9 mouse cellular contexts compared by ENCODE assay signal in genomic region chr13:38506320-38506719, GRCm38 (mm10). TPM values are rescaled to one million over a fixed set of nuclear protein-coding genes. Genes with fewer than 3 reads are reported as not detected.
DNase-seq lines count a peak whose midpoint lies in the region; TF ChIP-seq lines count a peak whose summit lies in the region.
"Had no signal": no experiment of that assay in that cellular context is flagged by ENCODE, and none has a peak within 500 bp of the region (broad histone marks: within the 10 kb centered on the region; RNA-seq: fewer than 3 reads in every experiment).

No protein-coding gene starts in this region.

- DNase-seq in layer of hippocampus, adult 11-12 months (ENCODE audit: low spot score): peak; percentile 32
- DNase-seq in layer of hippocampus, adult 9-11 months: no peak
- DNase-seq in NIH3T3 (ENCODE audit: low read depth): peak; percentile 52
- peak; percentile 45 to 49 for DNase-seq in gastrocnemius, adult 8-10 months (ENCODE audit: low spot score in 2 of 2)
- peak; percentile 26 to 32 for DNase-seq in left cerebral cortex, postnatal 36 days (ENCODE audit: low spot score in 2 of 2)
- peak in 1 of 2 experiments; percentile 69 for DNase-seq in spleen, adult 2 months (ENCODE audit: low read depth in 1 of 2, low spot score in 2 of 2)

- TF ChIP-seq POLR2A in spleen, adult 2 months (IDR thresholded peaks at IDR 0.05; ENCODE audit: low read depth, low read length): no peak

- TF ChIP-seq CTCF in E14TG2a.4 (conservative IDR thresholded peaks at IDR 0.05; ENCODE audit: low read length): peak; percentile 25
- peak; percentile 32; the same call in 1 of the 2 replicates for TF ChIP-seq CTCF in spleen, adult 2 months (IDR thresholded peaks at IDR 0.05; ENCODE audit: extremely low read depth, insufficient read depth, insufficient read length, insufficient replicate concordance)

- peaks cover 94% of the 10 kb centered on the region for H3K36me3 ChIP-seq in E14TG2a.4 (ENCODE audit: insufficient read depth, low read length)
- H3K36me3 ChIP-seq in spleen, adult 2 months (ENCODE audit: control insufficient read depth, insufficient read depth, low read length): peaks cover 27% of the 10 kb centered on the region

- no peak overlapping the region for H3K27ac ChIP-seq in spleen, adult 2 months (ENCODE audit: insufficient read depth, low read length)
- H3K27ac ChIP-seq: embryonic facial prominence, embryonic 13.5 days; neural tube, embryonic 13.5 days had no signal

- H3K9me3 ChIP-seq in E14TG2a.4 (ENCODE audit: low read length): no peaks in the 10 kb centered on the region
- H3K9me3 ChIP-seq: embryonic facial prominence, embryonic 13.5 days; neural tube, embryonic 13.5 days had no signal

- WGBS in spleen, adult 2 months: 83% methylated on average over 8 of the region's 8 CpGs

- H3K4me1 ChIP-seq in E14TG2a.4 (replicated peaks; ENCODE audit: low read depth, low read length): peaks cover 27% of the 10 kb centered on the region
- peaks cover 8% of the 10 kb centered on the region for H3K4me1 ChIP-seq in spleen, adult 2 months (ENCODE audit: control insufficient read depth, insufficient read depth, insufficient read length)
- H3K4me1 ChIP-seq: embryonic facial prominence, embryonic 13.5 days; neural tube, embryonic 13.5 days had no signal

- no peak overlapping the region for H3K4me3 ChIP-seq in E14TG2a.4 (replicated peaks; ENCODE audit: low read length)
- H3K4me3 ChIP-seq in spleen, adult 2 months (ENCODE audit: extremely low read depth, insufficient read depth, insufficient read length): no peak overlapping the region
- H3K4me3 ChIP-seq: embryonic facial prominence, embryonic 13.5 days; neural tube, embryonic 13.5 days had no signal

- H3K27me3 ChIP-seq in E14TG2a.4 (ENCODE audit: insufficient read depth, low read length): no peaks in the 10 kb centered on the region
- H3K27me3 ChIP-seq in spleen, adult 2 months (ENCODE audit: control insufficient read depth, insufficient read depth, low read length): no peaks in the 10 kb centered on the region
- H3K27me3 ChIP-seq: embryonic facial prominence, embryonic 13.5 days; neural tube, embryonic 13.5 days had no signal

- intact Hi-C loops in left cerebral cortex, postnatal 36 days (cut with DNase I): no loop called here

RNA-seq across cellular contexts. Expression of gene Txndc5, which starts 22.3 kb away (rescaled TPM):
- 10 to 100 TPM; 25.2 to 36.1 (median 28.2) TPM for total RNA-seq in gastrocnemius, adult 8-10 months (2022)
- 10 to 100 TPM; 45.8 to 49.6 TPM for total RNA-seq in left cerebral cortex, postnatal 36 days (2021)
- polyA plus RNA-seq in spleen, adult 2 months (2012; rRNA removed): 88.0 and 112 TPM in 2 replicates
